Mouse (Mus musculus): ENCODE results near the gene Fkbp6.
"Not testable (repeated sequence)": the region's sequence is repeated elsewhere in the genome, so short reads cannot be mapped to it uniquely, and the experiment has no call there.

Fkbp6 gene

GRCm38 (mm10) chr5:135349862-135350261 lies at the start of gene Fkbp6:
Gene Fkbp6 (minus strand): TSS chr5:135350044.
- no peak for DNase-seq (ENCODE audit: low spot score)

DNA sequence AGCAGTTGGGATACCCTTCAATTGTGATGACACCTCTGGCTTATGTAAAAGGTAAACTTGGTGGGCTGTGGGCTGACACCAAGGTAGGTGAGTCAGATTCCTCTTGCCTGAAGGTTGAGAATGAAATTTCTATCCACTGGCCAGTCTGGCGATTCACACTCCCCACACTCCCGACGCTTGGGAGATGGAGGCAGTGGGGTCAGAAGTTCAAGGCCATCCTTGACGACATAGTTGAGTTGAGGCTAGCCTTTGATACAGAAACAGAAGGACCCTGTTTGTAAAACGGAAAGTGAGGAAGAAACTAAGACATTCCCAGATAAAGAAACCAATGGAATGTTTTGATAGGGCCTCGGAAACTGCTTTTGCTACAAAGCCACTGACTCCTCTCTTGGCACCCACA lies 49.5 kb upstream of the Fkbp6 start:
- DNase-seq (ENCODE audit: low spot score) = no peak

- DNase-seq (ENCODE audit: low spot score) = peak; percentile 38
Observed at GRCm38 (mm10) chr5:135395826-135396225, 46.0 kb upstream of the Fkbp6 start.

- DNase-seq (ENCODE audit: low spot score) = peak; percentile 77
Observed at GRCm38 (mm10) chr5:135394004-135394823, 44.4 kb upstream of the Fkbp6 start, which contains the start of gene Pom121. Gene Pom121 (minus strand): TSS chr5:135394546.

DNA sequence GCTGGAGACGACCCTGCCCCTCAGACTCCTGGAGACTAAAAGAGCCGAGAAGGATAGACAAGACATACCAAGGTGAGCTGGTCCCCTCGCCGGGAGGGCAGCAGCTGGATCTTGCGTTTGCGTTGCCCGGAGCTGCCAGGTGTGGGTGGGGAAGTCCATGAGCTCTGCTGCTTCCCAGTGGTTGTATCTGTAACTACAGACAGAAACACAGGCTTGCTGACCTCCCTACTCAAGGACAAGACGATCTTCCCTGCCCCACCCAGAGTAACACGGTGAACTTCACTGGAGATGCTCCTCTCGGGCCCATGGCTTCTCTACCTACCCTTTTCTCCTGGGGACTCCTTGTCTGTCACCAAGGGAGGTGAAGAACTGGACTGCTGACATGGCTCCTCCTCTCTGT lies 33.9 kb upstream of the Fkbp6 start:
- no peak for DNase-seq (ENCODE audit: low spot score)

DNA sequence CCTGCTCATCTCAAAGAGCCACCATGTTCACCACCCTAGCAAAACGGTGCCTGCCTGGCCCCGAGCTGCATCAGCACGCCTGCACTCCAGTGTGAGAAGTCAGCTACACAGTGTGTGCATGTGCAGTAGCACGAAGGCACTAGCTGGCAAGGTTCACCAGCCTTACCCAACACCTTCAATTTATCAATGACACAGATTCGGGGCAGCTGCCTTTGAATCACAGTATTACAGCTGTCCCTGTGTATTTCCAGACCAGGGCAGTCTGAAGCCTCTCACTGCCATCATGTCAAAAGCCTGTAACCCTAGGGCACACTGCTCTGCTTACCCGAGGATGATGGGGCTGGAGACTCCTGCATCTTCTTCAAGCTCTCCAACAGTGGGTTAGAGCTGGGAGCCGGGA lies 32.9 kb upstream of the Fkbp6 start:
- DNase-seq (ENCODE audit: low spot score) = no peak

DNA sequence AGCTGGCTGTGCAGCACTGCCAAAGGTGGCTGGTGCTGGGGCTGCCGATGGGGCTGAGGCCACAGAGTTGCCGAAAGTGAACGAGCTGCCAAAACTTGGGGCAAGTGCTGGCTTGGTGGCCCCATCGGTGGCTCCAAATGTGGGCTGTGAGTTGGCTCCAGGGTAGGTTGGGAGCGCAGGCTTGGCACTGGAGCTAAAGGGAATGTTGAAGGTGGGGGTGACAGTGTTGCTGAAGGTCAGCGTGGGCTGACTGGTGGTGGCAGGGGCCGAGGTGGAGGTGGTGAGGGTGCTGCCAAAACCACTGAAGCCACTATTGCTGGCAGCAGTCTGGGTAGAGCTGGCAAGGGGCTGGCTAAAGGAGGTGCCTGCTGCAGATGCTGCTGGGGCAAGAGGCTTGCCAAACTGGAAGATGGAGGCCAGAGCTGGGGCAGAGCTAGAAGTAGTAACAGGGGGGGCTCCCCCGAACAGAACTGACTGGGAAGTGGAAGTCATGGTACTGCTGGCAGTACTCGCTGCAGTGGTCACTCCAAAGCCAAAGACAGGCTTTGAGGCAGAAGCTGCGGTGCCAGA lies 31.6 kb upstream of the Fkbp6 start:
- DNase-seq (ENCODE audit: low spot score) = no peak

- DNase-seq (ENCODE audit: low spot score) = no peak
Observed at GRCm38 (mm10) chr5:135380681-135381080, 30.8 kb upstream of the Fkbp6 start.

GRCm38 (mm10) chr5:135376341-135376740 lies 26.5 kb upstream of the Fkbp6 start:
- no peak for DNase-seq (ENCODE audit: low spot score)

DNA sequence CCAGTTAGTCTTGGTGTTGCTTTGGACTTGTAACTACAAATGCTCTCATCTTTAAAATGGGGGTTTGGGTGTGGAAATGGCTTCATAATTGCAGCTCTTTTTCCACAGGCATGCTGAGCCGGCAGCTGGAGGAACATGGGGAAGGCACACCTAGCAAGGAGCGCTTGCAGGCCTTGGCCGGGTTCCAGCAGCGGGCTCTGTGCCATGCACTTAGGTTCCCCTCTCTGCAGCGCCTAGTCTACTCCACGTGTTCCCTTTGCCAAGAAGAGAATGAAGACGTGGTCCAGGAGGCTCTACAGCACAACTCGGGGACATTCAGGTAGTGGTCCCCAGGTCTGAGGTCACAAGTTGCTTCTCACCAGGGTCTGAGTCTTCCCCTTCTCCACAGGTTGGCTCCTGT lies 25.3 kb upstream of the Fkbp6 start:
- no peak for DNase-seq (ENCODE audit: low spot score)

- no peak for DNase-seq (ENCODE audit: low spot score)
Observed at GRCm38 (mm10) chr5:135373601-135374000, 23.8 kb upstream of the Fkbp6 start.

GRCm38 (mm10) chr5:135371195-135371594 lies 21.4 kb upstream of the Fkbp6 start:
- no peak for DNase-seq (ENCODE audit: low spot score)

- peak; percentile 95 for DNase-seq (ENCODE audit: low spot score)
Observed at GRCm38 (mm10) chr5:135369787-135370654, 20.2 kb upstream of the Fkbp6 start, which contains the start of gene Nsun5. Gene Nsun5 (plus strand): TSS chr5:135369953.

GRCm38 (mm10) chr5:135369196-135369595 lies 19.4 kb upstream of the Fkbp6 start:
- not testable (repeated sequence) for DNase-seq (ENCODE audit: low spot score)

GRCm38 (mm10) chr5:135368312-135368711 lies 18.5 kb upstream of the Fkbp6 start:
- DNase-seq (ENCODE audit: low spot score) = no peak

DNA sequence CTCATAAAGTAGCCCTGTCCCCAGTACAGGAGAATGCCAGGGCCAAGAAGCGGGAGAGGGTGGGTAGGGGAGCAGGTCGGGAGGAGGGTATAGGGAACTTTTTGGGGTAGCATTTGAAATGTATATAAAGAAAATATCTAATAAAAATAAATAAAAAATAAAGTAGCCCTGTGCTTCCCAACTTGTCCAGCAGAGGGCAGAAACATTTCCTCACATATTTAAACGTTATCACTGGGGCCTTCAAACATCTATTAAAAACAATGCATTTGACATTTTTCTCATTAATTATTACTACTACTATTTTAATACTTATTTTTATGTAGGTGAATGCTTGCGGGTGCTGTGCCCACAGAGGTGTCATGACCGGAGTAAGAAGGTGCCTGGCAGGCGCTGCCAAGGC lies 18.0 kb upstream of the Fkbp6 start:
- no peak for DNase-seq (ENCODE audit: low spot score)

- no peak for DNase-seq (ENCODE audit: low spot score)
Observed at GRCm38 (mm10) chr5:135363540-135363939, 13.7 kb upstream of the Fkbp6 start.

- no peak for DNase-seq (ENCODE audit: low spot score)
Observed at GRCm38 (mm10) chr5:135362572-135362971, 12.7 kb upstream of the Fkbp6 start.

- no peak for DNase-seq (ENCODE audit: low spot score)
Observed at GRCm38 (mm10) chr5:135359772-135360171, 9.9 kb upstream of the Fkbp6 start.

- peak; percentile 59 for DNase-seq (ENCODE audit: low spot score)
Observed at GRCm38 (mm10) chr5:135357556-135357955, 7.7 kb upstream of the Fkbp6 start.

- DNase-seq (ENCODE audit: low spot score) = no peak
Observed at GRCm38 (mm10) chr5:135356090-135356489, 6.2 kb upstream of the Fkbp6 start.

GRCm38 (mm10) chr5:135353564-135353963 lies 3.7 kb upstream of the Fkbp6 start:
- DNase-seq (ENCODE audit: low spot score) = no peak

GRCm38 (mm10) chr5:135352995-135353394 lies 3.2 kb upstream of the Fkbp6 start, which contains the start of gene Trim50:
Gene Trim50 (plus strand): TSS chr5:135353295.
- DNase-seq (ENCODE audit: low spot score) = no peak
